Mouse (Mus musculus) embryo, embryonic 10 days (tissue): ENCODE results near the gene Nfkbia.
A peak's percentile ranks its signal among the peaks of the same experiment; 100 is the strongest.

Experiments used
- DNase-seq: peaks from one replicate; pipeline ENCODE4 v3.0.0-alpha.2; 2015; ENCODE audit warnings: low spot score

The Nfkbia gene

GRCm38 (mm10) chr12:55492184-55492898 lies at the start of gene Nfkbia:
TSS of gene Nfkbia (minus strand) at chr12:55492647.
- DNase-seq, result peak; percentile 85

DNA sequence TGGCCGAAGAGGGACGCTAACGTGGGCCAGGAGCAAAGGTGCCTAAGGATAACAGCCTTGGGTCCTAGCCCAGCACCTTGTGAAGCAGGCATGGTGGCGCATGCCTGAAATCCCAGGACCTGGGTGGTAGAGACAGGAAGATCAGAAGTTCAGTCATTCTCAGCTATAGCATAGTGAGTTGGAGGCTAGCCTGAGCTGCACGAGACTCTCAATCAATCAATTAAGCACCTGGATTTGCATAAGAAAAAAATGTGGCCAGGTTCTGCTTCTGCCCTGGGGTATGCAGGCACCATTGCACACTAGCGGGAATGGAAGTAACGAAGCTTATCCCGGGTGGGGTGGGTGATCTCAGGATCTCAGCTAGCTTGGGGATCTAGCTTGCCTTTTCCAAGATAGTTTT lies 46.7 kb upstream of the Nfkbia start:
- DNase-seq, result no peak

GRCm38 (mm10) chr12:55538328-55538971 lies 46.0 kb upstream of the Nfkbia start:
- no peak for DNase-seq

- no peak for DNase-seq
Observed at GRCm38 (mm10) chr12:55537742-55538141, 45.3 kb upstream of the Nfkbia start.

- peak; percentile 51 for DNase-seq
Observed at GRCm38 (mm10) chr12:55536537-55537135, 44.2 kb upstream of the Nfkbia start.

DNA sequence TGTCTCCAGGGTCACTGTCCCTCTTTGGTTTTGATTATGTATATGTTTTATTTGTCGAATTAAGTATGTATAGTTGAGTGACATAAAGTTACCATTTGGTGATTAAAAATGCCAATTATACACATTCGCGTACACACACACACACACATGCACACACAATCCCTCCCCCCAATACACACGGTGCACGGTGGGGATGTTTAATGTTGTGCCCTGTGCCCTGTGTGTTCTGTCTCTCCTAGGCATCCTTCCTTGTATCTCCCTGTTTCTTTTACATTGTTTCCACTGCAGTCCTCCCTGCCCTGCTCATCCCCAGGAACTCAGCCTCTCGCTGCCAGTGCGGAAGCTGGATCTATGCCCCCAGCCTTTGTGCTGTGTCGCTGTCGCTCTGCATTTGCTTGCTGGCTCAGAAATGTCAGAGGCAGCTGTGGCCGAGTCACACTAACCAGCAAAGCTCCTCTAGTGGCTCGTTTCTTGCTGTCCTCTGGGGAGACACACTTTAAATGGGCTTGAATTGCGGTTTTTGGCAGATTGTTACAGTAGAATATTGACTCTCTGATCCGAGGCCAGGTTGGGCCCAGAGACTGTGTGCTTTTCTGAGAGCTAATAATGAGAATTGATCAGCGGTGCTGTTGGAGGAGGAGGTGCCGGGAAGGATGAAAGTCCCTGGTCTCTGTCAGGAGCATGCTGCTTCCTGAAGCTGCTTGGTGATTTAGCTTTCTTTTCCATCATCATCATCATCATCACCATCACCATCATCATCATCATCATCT lies 34.7 kb upstream of the Nfkbia start:
- DNase-seq, result no peak

- peak; percentile 73 for DNase-seq
Observed at GRCm38 (mm10) chr12:55518061-55518738, 25.8 kb upstream of the Nfkbia start.

DNA sequence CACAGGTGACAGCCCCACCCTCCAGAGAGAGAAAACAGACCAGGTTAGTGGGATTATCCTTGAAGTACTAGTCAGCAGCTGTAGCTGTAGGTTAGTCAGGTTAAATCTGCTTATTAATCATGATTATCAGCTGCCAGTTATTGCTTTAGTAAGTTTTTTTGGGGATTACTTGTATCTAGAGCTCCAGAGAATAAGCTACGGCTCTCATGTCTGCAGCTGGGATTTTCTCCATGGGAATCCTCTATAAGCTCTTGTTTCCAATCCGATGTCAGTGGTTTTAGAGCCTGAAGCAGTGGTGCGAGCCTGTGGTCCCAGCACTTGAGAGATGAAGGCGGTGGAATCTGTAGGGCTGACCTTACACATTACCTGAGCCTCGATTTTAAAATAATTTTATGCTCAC lies 16.4 kb upstream of the Nfkbia start:
- no peak for DNase-seq

- no peak for DNase-seq
Observed at GRCm38 (mm10) chr12:55507332-55507935, 15.0 kb upstream of the Nfkbia start.

GRCm38 (mm10) chr12:55506029-55506330 lies 13.5 kb upstream of the Nfkbia start:
- peak; percentile 95 for DNase-seq

DNA sequence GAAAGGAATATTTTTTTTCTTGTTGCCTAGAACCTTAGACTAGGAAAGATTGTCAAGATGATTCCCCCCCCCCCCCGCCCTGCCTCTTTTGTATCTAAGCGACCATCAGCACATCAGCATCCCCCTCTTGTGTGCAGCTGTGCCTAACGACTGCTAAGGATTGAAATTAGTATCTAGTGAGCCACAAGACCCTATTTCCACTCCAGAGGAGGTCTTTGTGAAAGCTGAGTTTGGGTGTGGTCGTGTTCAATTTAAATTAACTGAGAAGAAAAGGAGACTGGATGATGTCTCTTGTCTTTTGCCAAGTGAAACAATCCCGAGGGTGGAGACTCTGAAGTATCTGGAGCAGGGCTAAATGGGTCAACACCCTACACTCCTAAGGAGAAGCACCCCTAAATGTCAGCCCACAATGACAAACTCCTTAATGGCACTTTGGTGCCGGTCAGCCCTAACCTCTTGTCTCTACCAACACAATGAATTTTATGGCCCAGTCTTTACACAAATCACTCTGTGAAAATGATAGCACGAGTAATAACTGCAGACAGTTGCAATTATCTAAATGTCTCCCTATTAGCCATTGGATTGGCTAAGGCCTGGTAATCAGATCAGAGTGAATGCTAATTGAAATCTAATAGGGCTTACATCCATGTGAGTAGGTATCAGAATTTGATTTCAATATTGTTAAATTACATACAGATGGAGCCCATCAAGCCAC lies 13.0 kb upstream of the Nfkbia start:
- no peak for DNase-seq

- peak; percentile 94 for DNase-seq
Observed at GRCm38 (mm10) chr12:55499031-55499430, 6.6 kb upstream of the Nfkbia start.

DNA sequence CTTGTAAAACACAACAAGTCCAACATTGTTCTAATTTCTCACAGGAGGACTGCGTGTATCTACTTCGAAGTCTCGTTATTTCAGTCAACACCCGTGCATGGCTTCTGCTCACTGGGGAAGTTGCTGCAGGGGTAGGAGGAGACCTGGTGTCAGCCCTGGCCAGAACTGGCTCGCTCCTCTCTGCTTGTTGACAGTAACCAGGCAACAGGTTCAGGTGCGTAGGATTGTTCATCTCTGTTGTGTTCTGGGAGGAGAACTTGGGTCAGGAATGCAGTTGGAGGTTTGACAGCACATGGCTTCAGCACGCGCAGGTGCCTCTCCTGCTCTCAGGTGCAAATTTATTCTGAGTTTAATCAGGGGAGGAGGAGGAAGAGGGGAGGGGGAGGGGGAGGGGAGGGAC lies 5.3 kb upstream of the Nfkbia start:
- DNase-seq, result no peak

GRCm38 (mm10) chr12:55495902-55496605 lies 3.6 kb upstream of the Nfkbia start:
- DNase-seq, result no peak

- peak; percentile 92 for DNase-seq
Observed at GRCm38 (mm10) chr12:55495114-55495901, 2.9 kb upstream of the Nfkbia start.

DNA sequence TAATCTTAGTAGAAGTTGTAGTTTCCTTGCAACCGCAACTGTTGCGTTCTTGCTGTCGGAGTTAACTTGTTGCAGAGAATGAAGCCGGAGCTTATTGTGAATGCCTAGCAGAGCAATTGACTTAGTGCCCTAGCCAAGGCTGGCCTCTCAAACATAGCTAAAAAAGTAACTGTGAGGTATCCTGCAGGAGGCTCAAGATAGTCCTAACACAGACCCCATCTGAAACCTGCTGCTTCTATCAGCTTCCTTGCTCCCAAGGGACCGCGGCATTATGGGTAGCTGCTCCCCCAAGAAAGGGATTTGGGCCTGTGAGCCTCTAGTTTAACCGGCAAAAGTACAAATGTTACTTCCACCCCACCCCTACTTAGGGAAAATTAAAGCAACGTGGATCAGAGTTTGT lies 934 bp upstream of the Nfkbia start:
- DNase-seq, result no peak

DNA sequence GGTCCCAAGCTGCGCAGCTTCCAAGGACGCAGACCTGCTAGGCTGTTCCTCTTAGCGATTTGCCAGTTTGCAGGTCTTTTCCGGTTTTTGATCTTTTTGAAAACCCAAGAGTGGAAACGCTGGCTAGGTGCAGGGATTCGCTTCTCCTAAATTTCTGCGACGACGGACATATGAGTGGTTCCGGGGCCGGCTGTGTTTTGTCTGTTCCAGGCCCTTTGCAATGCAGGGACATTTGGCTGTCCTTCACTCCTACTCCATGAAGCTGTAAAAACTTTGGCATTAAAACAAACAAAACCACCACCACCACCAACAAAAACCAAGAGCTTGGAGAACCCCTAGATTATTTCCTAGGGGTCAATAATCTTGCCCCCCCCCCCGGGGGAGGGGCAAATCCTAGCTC lies 494 bp upstream of the Nfkbia start:
- DNase-seq, result no peak

GRCm38 (mm10) chr12:55491516-55492183 lies 797 bp downstream of the Nfkbia start:
- DNase-seq, result peak; percentile 79
